Mouse (Mus musculus): Measurements from ENCODE around the gene Col6a2. TPM values are rescaled to one million over a fixed set of nuclear protein-coding genes. Genes with fewer than 3 reads are reported as not detected.

The Col6a2 gene
- total and polyA plus RNA-seq, 3 experiments, result not detected

GRCm38 (mm10) chr10:76653345-76654336, 30.2 kb upstream of the Col6a2 start:
- H3K9ac ChIP-seq (ENCODE audit: control insufficient read depth, low read depth, low read length, poor library complexity, severe bottlenecking), result no peak overlapping the region
- H3K36me3 ChIP-seq (ENCODE audit: control insufficient read depth in 1 of 2, insufficient read depth in 2 of 2, low read length in 2 of 2), result no peaks in the 10 kb centered on the region
- H3K79me2 ChIP-seq (ENCODE audit: control insufficient read depth, insufficient read depth, low read length, poor library complexity), result no peaks in the 10 kb centered on the region
- no peaks in the 10 kb centered on the region for H3K9me3 ChIP-seq (replicated peaks; ENCODE audit: insufficient read depth, low read length)
- H3K4me3 ChIP-seq (ENCODE audit: control insufficient read depth in 1 of 2, insufficient read depth in 1 of 2, low read depth in 2 of 2, low read length in 2 of 2), result no peak overlapping the region
- H3K27ac ChIP-seq (ENCODE audit: control insufficient read depth, low read depth, low read length), result no peak overlapping the region
- H3K4me1 ChIP-seq (ENCODE audit: control insufficient read depth in 1 of 2, insufficient read depth in 2 of 2, low read length in 2 of 2), result no peaks in the 10 kb centered on the region
- peaks cover 0 to 1% of the 10 kb centered on the region in 2 experiments; a peak in 1 of 4 replicates for H3K27me3 ChIP-seq (ENCODE audit: control insufficient read depth in 1 of 2, insufficient read depth in 2 of 2, low read length in 2 of 2)
- no peak for DNase-seq (ENCODE audit: low read depth, low spot score)
- TF ChIP-seq MAX (IDR thresholded peaks at IDR 0.05; ENCODE audit: low read length) (no peak), GABPA (IDR thresholded peaks at IDR 0.05; ENCODE audit: low read depth, low read length) (no peak), NRF1 (IDR thresholded peaks at IDR 0.05; ENCODE audit: insufficient read depth, low read depth, low read length, poor library complexity, severe bottlenecking) (no peak), MYB (IDR thresholded peaks at IDR 0.05; ENCODE audit: low read depth, low read length) (no peak), ZC3H11A (IDR thresholded peaks at IDR 0.05; ENCODE audit: low read depth, low read length) (no peak), USF2 (IDR thresholded peaks at IDR 0.05; ENCODE audit: borderline replicate concordance in 1 of 2, insufficient read depth in 1 of 2, low read depth in 1 of 2, low read length in 2 of 2) (no peak), ELF1 (IDR thresholded peaks at IDR 0.05; ENCODE audit: low read depth, low read length) (no peak), ZMIZ1 (IDR thresholded peaks at IDR 0.05; ENCODE audit: low read depth, low read length) (no peak), POLR2AphosphoS5 (IDR thresholded peaks at IDR 0.05; ENCODE audit: borderline replicate concordance, low read depth, low read length) (no peak), TCF12 (IDR thresholded peaks at IDR 0.05; ENCODE audit: low read depth, low read length) (no peak), MXI1 (IDR thresholded peaks at IDR 0.05; ENCODE audit: low read depth, low read length) (no peak), HCFC1 (IDR thresholded peaks at IDR 0.05; ENCODE audit: low read depth, low read length) (no peak), POLR2AphosphoS2 (IDR thresholded peaks at IDR 0.05; ENCODE audit: low read length) (no peak), KAT2A (conservative IDR thresholded peaks at IDR 0.05; ENCODE audit: low read depth, low read length) (no peak), MEF2A (IDR thresholded peaks at IDR 0.05; ENCODE audit: extremely low read depth, insufficient replicate concordance, low read depth, low read length, poor library complexity, severe bottlenecking) (no peak), UBTF (IDR thresholded peaks at IDR 0.05; ENCODE audit: borderline replicate concordance, insufficient read depth, low read depth, low read length) (no peak), GATA1 (IDR thresholded peaks at IDR 0.05; ENCODE audit: low read depth, low read length) (no peak), NELFE (IDR thresholded peaks at IDR 0.05; ENCODE audit: low read depth, low read length) (no peak), ZNF384 (IDR thresholded peaks at IDR 0.05; ENCODE audit: low read depth, low read length) (no peak)

Measured in MEL (cell line).